Mouse (Mus musculus) heart, postnatal 36 days (tissue): ENCODE measurements around the gene Ppp1cc. TPM values are rescaled to one million over a fixed set of nuclear protein-coding genes. Genes with fewer than 3 reads are reported as not detected.
"Not testable (repeated sequence)": the region's sequence is repeated elsewhere in the genome, so short reads cannot be mapped to it uniquely, and the experiment has no call there.

ENCODE experiments used
- DNase-seq, 2 experiments: peaks; one replicate each; pipeline ENCODE4 v3.0.0; 2021 to 2022
- intact Hi-C: fragments of 180-260 bp; cut with DNase I; formaldehyde crosslinking; loops from one replicate; pipeline ENCODE4 v1.15.1; 2025
- total RNA-seq, 2 experiments: library from RNA; stranded (reverse); gene quantifications; 2 replicates each; pipeline ENCODE4 v1.2.3; 2021

Ppp1cc gene
- total RNA-seq, 2 experiments from 2014 or later, result 118 to 125 TPM

GRCm38 (mm10) chr5:122163194-122163593 is 5.1 kb downstream of the Ppp1cc start:
- no peak for DNase-seq

GRCm38 (mm10) chr5:122164011-122164410 is 5.9 kb downstream of the Ppp1cc start:
- no peak for DNase-seq
- intact Hi-C loops, result no loop called here

More at GRCm38 (mm10) chr5:122163194-122163593, 5.1 kb downstream of the Ppp1cc start:
- intact Hi-C loops, result no loop called here

- peak in 1 of 2 experiments; percentile 40 for DNase-seq
- intact Hi-C loops, result no loop called here
These were observed 7.3 kb downstream of the Ppp1cc start for GRCm38 (mm10) chr5:122165233-122165915.

- DNase-seq, result no peak
- intact Hi-C loops, result no loop called here
These were observed 8.6 kb downstream of the Ppp1cc start for GRCm38 (mm10) chr5:122166636-122167161.

- DNase-seq, result no peak
- intact Hi-C loops, result no loop called here
These were observed 10.4 kb downstream of the Ppp1cc start for GRCm38 (mm10) chr5:122168344-122169069.

DNA sequence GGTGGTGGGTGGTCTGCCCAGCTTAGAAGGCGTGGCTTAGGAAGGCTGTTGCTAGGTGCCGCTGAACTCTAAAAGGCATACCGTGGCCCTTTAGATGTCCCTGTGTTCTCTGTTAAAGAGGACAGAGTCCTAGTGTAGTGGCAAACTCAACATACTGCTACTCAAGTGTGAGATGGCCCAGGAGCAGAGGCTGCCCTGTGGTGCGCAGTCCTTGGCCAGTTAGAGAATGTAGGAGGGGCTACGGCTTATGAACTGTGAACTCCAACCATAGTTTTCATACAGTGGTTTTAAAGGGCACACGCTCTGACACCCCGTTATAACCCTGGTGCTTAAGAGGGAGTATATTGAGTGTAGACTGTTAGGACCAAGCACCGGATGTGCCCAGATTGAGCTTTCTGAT is 13.0 kb downstream of the Ppp1cc start:
- no peak for DNase-seq
- intact Hi-C loops, result no loop called here

GRCm38 (mm10) chr5:122175402-122175801 is 17.3 kb downstream of the Ppp1cc start:
- no peak for DNase-seq
- intact Hi-C loops, result no loop called here

DNA sequence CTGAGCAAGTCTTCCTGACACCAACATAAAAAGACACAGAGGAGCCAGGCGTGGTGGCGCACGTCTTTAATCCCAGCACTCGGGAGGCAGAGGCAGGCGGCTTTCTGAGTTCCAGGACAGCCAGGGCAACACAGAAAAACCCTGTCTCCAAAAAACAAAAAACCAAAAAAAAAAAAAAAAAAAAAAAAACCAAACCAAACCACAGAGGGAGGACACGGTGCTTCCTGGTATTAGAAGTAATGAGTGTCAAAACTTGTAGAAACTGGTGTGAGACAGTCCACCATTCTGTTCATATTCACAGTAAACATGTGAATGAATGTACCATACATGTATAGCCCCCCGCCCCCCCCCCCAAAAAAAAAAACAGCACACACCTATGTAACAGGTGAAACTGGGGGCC is 17.9 kb downstream of the Ppp1cc start:
- DNase-seq, result no peak
- intact Hi-C loops, result loop anchor here (1.0 kb wide), 1 partner anchor 45 kb away; no protein-coding TSS in a partner anchor

DNA sequence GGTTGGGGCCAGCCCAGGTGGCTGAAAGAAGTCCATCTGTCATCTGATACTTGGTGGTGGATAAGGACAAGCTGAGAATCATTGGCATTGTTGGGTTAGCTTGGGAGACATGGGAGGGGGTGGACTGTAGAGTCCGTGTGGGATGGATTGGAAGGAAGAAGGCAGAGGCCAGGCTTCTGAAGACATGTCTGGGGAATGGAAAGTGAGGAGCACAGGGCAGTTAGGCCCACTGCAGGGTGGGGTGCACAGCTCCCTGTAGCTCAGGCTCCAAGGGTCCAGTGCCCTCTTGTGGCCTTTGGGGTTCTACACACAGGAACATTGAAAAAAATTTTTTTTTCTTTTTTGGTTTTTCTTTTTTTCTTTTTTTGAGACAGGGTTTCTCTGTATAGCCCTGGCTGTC is 18.3 kb downstream of the Ppp1cc start:
- peak in 1 of 2 experiments; percentile 63 for DNase-seq
- intact Hi-C loops, result loop anchor here (1.0 kb wide), 1 partner anchor 45 kb away; no protein-coding TSS in a partner anchor

DNA sequence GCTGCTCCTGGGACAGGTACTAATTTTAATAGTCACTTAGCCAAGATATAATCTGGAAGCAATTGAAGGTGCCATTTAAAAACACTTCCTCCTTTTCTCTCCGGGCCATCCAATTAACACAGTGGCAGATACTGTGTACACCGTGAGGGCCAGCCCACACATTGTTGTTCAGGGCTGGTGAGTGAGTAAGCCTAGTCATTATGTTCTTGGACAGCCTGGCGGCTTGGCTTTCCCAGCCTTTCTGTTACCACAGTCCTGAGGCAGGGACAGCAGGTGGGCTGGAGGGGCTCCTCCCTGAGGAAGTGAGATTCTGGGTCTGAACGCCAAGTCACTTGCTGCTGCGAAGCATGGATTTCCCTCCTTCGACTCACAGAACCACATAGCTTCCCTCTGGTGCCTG is 21.6 kb downstream of the Ppp1cc start:
- DNase-seq, result no peak
- intact Hi-C loops, result no loop called here

DNA sequence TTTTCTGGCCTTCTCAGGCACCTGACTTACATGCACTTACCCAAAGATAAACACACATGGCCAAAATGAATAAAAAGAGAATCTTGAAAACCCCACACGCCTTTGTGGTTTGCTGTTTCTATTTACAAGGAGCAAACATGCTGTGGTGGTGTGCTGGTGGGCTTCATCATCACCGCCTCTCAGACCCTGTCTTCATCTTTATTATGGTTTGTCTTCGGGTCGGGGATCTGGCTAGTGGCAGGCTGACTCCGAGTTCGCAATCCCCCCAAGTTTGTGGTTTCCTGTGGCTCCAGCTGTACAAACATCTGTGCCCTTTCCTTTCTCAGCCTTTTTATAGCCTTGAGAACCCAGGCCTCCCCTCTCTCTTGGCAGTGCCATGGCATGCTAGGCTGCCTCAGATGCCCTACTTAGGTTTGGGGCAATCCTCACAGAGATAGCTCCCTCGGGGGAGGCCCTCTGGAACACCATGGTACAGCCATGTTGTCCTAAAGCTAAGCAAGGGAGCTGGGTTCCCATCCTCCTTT is 26.3 kb downstream of the Ppp1cc start:
- intact Hi-C loops, result no loop called here
- DNase-seq, result no peak

DNA sequence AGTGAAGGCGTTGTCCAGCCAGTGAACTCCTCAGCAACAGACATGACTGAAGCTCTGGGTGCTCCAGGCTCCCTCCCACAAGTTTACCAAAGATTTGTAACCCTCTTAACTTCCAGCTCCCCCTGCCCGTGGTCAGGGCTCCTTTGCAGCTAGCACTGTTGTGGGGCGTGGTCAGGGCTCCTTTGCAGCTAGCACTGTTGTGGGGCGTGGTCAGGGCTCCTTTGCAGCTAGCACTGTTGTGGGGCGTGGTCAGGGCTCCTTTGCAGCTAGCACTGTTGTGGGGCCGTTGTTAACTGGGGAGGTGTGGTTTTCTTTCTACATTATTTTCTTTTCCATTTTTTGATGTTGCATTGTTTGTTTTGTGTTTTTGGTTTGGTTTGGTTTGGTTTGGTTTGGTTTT is 26.8 kb downstream of the Ppp1cc start:
- intact Hi-C loops, DNase-seq: not testable (repeated sequence)

- intact Hi-C loops, result no loop called here
- no peak for DNase-seq
These were observed 31.0 kb downstream of the Ppp1cc start for GRCm38 (mm10) chr5:122189115-122189514.

GRCm38 (mm10) chr5:122190465-122190864 is 32.4 kb downstream of the Ppp1cc start:
- no peak for DNase-seq
- intact Hi-C loops, result no loop called here

- intact Hi-C loops, result no loop called here
- no peak for DNase-seq
These were observed 33.4 kb downstream of the Ppp1cc start for GRCm38 (mm10) chr5:122191269-122192063.

DNA sequence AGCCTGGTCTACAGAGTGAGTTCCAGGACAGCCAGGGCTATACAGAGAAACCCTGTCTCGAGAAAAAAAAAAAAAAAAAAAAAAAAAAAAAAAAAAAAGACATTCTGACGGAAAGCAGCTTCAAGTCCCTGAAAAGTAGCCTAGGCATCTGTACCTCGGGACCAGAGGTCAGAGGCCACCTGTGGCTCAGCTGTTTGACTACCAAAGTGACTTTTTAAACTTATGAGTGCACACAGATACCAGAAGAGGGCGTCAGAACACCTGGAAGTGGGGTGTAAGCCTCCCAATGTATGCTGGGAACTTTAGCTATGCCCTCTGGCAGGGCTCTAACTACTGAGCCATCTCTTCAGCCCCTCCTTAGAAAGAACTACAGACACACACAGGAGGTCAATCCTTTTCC is 34.3 kb downstream of the Ppp1cc start:
- intact Hi-C loops, result no loop called here
- no peak for DNase-seq

DNA sequence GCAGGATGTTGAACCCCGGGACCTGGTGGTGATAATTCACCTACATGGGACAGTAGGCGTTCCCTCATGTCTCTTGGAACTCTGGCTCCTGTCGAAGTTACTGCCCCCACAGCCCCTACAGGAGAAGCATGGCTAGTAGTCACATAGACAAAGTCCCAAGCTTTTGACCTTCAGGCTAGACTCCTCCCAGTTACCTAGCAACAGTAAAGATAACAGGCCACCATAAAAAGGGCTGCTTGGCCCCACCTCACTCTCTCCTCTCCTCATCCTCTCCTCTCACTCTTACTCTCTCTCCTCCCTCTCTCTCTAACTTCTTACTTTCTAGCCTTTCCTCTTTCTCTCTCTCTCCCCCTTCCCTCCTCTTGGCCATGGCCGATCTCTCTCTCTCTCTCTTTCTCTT is 42.8 kb downstream of the Ppp1cc start:
- intact Hi-C loops, result no loop called here
- no peak for DNase-seq

- DNase-seq, result no peak
- intact Hi-C loops, result no loop called here
These were observed 43.8 kb downstream of the Ppp1cc start for GRCm38 (mm10) chr5:122201904-122202303.

- no peak for DNase-seq
- intact Hi-C loops, result no loop called here
These were observed 46.1 kb downstream of the Ppp1cc start for GRCm38 (mm10) chr5:122204180-122204579.

DNA sequence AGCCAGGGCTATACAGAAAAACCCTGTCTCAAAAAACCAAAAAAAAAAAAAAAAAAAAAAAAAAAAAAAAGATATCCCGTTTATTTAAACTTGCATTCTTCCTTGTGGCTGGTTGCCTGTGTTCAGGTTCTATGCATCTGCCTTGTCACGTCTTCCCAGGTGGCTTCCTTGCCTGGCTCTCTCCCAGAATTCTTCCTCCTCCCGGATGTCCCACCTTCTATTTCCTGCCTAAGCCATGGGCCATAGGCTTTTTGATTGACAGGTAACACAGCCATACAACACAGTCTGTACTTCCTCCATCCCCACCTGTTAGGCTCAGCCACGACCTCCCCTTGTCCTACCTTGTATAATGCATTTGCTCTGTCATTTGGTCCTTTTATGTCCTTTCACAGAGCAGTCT is 48.4 kb downstream of the Ppp1cc start, which contains the start of gene Hvcn1:
Hvcn1 (plus strand) TSS at position 330 of the 400 bp plus-strand sequence.
- intact Hi-C loops, result no loop called here
- DNase-seq, result no peak

DNA sequence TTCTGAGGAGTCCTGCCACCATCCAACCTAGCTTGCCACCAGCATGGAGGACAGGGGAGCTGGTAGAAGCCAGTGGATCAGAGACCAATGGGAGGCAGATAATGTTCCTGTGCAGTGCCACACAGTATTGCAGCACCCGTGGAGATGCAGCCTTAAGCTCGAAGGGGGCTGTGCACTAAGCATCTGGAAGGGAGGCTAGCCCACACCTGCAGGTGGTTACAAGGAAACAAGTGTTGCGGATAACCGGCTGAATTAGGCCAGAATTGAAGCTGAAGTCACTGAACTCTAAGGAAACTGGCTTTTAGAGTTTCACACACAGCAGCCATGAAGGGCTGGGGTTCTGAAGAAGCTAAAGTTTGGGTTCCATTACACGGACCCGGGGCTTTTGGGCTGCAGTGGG is 50.8 kb downstream of the Ppp1cc start:
- intact Hi-C loops, result no loop called here

More for the DNA sequence above, 50.8 kb downstream of the Ppp1cc start:
- no peak for DNase-seq
